Mouse (Mus musculus) 3T3-L1 (cell line): ENCODE measurements at regions not wholly inside any gene's neighbourhood (a gene's known extent, or its start where the extent isn't known, plus 50 kb on each side); places are given as distances from the start of the nearest gene placed in this dataset.

Experiments used
- DNase-seq: peaks from one replicate; pipeline ENCODE4 v3.0.0-alpha.2; 2015; ENCODE audit warnings: low read depth, low spot score

GRCm38 (mm10) chr3:149117018-149117683 lies 126.8 kb upstream of the Adgrl2 start:
- peak; percentile 22 for DNase-seq

- DNase-seq: no peak
Measured at GRCm38 (mm10) chr3:149116604-149117003, 126.2 kb upstream of the Adgrl2 start.

GRCm38 (mm10) chr3:149115901-149116300 lies 125.5 kb upstream of the Adgrl2 start:
- DNase-seq: no peak

DNA sequence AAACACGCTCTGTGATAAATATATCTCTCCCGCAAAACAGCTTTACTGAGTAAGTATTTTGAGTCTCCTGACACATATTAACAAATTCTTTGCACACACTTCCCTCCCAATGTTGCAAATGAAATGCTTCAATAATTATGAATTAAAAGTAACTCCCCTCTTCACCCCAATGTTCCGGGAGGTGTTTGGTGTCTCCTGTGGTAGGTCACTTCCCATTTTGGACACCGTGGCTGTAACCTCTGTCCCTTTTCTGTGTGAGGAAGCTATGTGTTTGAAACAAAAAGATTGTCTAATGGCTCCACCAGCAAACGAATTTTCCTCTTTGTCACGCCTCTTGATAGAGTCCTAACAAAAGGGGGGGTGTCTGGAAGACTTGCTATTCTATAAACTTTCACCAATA lies 122.5 kb upstream of the Adgrl2 start:
- no peak for DNase-seq

DNA sequence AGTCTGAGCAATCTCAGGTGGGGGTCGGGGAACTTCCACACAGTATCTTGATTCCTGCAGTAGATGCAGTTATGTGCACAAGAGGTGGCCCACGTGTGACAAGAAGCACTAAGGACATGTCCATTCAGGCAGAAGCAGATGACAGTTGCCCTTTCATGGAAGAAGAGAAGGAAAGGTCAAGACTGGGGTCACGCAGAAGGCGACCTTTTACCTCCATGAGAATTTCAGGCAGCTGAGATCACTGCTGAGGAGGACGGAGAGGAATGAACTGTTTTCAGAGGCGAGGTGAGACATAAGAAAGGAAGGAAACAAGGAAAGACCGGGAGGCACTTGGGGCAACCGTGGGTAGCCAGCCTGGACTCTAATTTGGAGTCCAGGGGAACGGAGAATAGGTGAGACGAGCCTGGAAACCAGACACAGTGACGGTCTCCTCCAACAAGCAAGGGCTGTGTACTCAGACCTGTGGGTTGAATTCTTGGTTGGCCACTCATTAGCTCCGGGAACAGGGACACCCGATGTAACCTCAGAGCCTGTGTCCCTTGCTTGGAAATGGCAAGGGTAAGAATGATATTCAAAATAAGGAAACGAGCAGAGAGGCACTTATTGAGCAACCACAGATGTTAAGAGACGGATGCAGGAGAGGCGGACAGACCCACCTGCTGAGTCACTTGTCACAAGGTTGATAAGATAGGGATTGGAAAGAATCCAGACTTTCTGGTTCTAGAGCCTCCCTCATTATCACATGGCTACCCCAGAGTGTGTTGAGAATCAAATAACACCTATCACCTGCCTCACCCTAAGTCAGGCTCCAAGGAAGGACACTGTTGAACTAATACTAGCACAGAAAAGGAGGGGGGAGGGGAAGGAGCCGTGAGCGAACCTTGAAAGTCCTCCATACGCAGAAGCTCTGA lies 121.4 kb upstream of the Adgrl2 start:
- no peak for DNase-seq

GRCm38 (mm10) chr3:149110831-149111230 lies 120.5 kb upstream of the Adgrl2 start:
- DNase-seq: no peak

DNA sequence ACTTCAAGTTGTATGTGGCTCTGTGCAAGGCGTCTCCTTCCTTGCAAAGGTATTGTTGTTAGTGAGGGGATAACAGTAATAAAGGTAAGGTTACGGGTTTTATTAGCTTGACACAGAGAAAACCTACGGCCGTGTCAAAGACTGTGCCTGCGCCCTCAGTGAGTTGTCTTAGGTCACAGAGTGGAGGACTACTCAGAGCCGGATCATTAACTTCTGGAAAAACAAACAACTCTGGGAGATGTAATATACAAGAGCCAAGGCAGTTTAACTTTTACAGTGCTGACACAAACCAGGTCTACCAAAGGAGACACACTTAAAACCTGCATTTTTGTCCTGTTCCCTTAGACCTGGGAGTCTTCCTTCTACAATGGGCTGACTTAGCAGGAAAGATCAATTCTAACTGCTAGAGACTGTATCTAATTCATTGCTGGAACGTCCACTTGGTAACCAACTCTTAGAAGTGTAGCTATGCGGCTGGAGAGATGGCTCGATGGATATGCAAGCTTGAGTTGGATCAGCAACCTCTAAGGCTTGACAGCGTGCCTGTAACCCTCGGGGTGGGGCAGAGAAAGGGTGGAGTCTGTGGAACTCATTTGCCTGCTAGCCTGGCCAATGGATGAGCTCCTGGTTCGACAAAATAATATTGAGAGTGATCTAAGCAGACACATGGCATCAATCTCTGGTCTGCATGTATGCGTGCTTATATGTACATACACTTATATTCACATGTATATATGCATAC lies 115.5 kb upstream of the Adgrl2 start:
- no peak for DNase-seq

- DNase-seq: no peak
Measured at GRCm38 (mm10) chr3:149105181-149105580, 114.8 kb upstream of the Adgrl2 start.

DNA sequence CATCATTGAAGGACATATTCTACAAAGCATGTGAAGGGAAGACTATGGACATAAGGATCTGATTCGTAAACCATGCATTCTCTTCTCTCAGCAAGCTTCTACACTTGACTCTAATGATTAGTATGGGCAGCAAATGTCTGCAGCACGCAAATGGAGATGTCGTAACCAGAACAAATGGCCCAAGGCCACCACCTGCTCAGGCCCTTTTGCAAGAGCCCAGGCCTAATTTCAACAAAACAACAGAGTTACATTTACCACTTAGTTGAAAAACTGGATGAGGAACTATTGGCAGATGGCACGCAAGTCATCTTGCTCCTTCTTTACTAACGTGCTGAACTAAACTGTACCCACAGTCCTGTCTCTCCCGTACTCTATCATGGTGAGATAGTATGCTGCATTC lies 113.7 kb upstream of the Adgrl2 start:
- no peak for DNase-seq

GRCm38 (mm10) chr3:149103469-149103868 lies 113.1 kb upstream of the Adgrl2 start:
- no peak for DNase-seq

DNA sequence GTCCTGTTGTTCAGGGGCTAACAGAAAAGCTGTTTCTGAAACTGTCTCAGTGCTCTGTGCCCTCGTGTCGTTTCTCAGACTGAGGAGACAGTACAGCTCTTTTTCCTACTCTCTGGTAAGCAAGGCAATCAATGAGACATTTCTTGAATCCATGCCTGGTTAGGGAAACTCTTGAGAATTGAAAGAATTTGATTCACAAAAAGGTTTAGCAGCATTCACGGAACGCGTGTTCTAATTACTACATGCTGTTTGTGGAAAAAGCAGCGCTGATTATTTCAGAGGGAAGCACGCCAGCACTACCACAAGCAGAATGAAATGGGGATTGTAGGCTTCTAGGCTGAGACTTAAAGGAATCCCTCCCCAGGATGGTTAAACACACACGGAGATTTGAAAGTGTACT lies 112.5 kb upstream of the Adgrl2 start:
- DNase-seq: no peak

- DNase-seq: no peak
Measured at GRCm38 (mm10) chr3:149101785-149102184, 111.4 kb upstream of the Adgrl2 start.

GRCm38 (mm10) chr3:149098764-149099163 lies 108.4 kb upstream of the Adgrl2 start:
- DNase-seq: no peak

GRCm38 (mm10) chr3:149097026-149097425 lies 106.7 kb upstream of the Adgrl2 start:
- DNase-seq: no peak

DNA sequence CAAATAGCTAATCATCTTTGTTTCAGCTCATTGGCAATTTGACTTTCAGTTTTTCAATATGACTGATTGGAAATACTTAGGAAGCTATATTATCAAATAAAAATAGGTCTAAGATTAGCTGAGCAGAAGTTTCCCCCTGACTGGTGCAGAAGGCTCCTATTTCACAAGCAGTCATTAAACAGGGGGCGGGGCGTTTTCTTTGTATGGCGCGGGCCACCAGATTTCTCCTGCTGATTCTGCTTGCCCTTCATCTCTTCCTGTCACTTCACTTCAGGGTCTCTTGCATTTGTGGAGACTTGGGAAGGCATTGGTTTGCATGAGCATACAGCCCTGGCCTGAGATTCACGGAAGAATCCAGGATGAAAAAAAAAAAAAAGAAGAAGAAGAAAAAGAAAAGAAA lies 102.3 kb upstream of the Adgrl2 start:
- no peak for DNase-seq

GRCm38 (mm10) chr3:149090103-149090502 lies 99.7 kb upstream of the Adgrl2 start:
- DNase-seq: no peak

DNA sequence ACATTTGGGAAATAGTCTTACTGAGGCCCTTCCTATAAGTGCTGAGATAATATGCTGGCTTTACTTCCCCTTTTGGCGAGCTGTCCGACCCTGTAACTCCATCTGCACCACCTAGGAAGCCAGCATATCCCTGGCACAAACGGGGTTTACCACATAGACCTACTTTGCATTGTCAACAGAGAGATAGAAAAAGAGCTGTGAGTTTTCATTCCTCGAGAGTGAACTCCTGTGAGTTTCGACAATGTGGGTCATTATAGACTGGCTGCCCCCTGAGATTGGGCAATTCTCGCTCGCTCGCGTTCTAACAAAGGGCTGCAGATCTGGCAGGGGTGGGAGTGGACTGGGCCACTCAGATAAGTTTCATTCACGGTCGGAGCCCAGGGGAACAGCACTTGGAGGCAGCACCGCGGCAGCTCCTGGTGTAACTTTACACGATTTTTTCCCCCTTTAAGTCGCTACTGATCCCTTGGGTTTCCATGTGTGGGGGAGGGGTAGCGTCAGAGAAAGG lies 98.3 kb upstream of the Adgrl2 start:
- DNase-seq: no peak

GRCm38 (mm10) chr3:149087488-149087887 lies 97.1 kb upstream of the Adgrl2 start:
- no peak for DNase-seq

GRCm38 (mm10) chr3:149086704-149087103 lies 96.3 kb upstream of the Adgrl2 start:
- no peak for DNase-seq

GRCm38 (mm10) chr3:149086086-149086485 lies 95.7 kb upstream of the Adgrl2 start:
- DNase-seq: no peak

DNA sequence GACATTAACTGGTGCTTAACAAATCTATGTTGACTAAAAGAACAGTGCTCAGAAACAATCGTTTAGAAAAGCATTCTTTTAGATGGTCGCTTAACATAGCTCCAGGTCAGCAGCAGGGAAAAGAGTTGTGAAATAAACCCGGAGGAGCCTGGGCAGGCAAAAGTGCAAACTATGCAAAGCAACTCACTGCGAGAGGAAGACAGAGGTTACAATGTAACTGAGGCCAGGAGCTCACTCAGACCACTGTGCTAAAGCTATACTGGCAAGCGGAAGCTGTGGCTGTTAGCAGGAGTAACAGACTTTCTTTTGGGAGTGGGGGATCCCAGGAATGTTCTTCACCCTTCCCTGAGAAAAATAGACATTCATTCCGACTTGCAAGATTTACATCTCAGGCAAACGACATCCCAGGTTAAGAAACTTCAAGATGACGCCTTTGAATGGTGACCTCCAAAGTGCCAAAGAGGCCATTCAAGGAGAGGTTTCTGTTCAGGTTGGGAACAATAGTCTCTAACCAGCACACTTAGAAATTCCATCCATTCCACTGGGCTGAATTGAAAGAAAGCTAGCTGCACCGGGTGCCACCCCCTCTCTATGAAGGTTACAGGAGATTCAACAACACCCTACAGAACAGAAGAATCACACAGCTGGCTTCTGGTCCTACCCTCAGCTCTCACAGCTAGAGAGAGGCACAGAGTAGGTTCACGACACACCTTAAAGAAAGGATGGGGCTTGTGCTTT lies 94.7 kb upstream of the Adgrl2 start:
- no peak for DNase-seq
